Comparison of ENCODE assay signal across 9 mouse cellular contexts in genomic region chr5:97055511-97056068, GRCm38 (mm10). TPM values are rescaled to one million over a fixed set of nuclear protein-coding genes. Genes with fewer than 3 reads are reported as not detected.
DNase-seq lines count a peak whose midpoint lies in the region; ATAC-seq lines count a peak whose summit lies in the region.
"Had no signal": no experiment of that assay in that cellular context is flagged by ENCODE, and none has a peak within 500 bp of the region (broad histone marks: within the 10 kb centered on the region; RNA-seq: fewer than 3 reads in every experiment).

No protein-coding gene starts in this region.

- peaks cover 4% of the 10 kb centered on the region; the same call in 1 of the 2 replicates for H3K36me3 ChIP-seq in heart, embryonic 11.5 days (ENCODE audit: control insufficient read depth, insufficient read depth, low read length)

- no peak overlapping the region for H3K4me2 ChIP-seq in heart, embryonic 11.5 days
- H3K4me2 ChIP-seq: limb, embryonic 12.5 days had no signal

- no peaks in the 10 kb centered on the region for H3K27me3 ChIP-seq in heart, embryonic 11.5 days (ENCODE audit: control insufficient read depth, insufficient read depth, low read length)
- H3K27me3 ChIP-seq: limb, embryonic 12.5 days had no signal

- no peak for ATAC-seq in heart, embryonic 11.5 days (replicated peaks; ENCODE audit: insufficient number of reproducible peaks, low FRiP score, low TSS enrichment)

- H3K4me3 ChIP-seq in heart, embryonic 11.5 days (ENCODE audit: low read depth, low read length) = no peak overlapping the region
- H3K4me3 ChIP-seq: limb, embryonic 12.5 days had no signal

- H3K9ac ChIP-seq in heart, embryonic 11.5 days (ENCODE audit: low read depth, low read length) = no peak overlapping the region
- H3K9ac ChIP-seq: limb, embryonic 12.5 days had no signal

- no peaks in the 10 kb centered on the region for H3K9me3 ChIP-seq in heart, embryonic 11.5 days (replicated peaks; ENCODE audit: control insufficient read depth, low read length)
- H3K9me3 ChIP-seq: limb, embryonic 12.5 days had no signal

- WGBS in heart, embryonic 11.5 days (ENCODE audit: insufficient replicate concordance) = 16% methylated on average over 1 of the region's 1 CpGs

- H3K27ac ChIP-seq in heart, embryonic 11.5 days (ENCODE audit: low read depth, low read length) = no peak overlapping the region
- H3K27ac ChIP-seq: limb, embryonic 12.5 days had no signal

- no peaks in the 10 kb centered on the region for H3K4me1 ChIP-seq in heart, embryonic 11.5 days (ENCODE audit: control insufficient read depth, insufficient read depth, low read length)

- intact Hi-C loops in heart, postnatal 10 days (cut with DNase I) = loop anchor here (1.0 to 5.0 kb wide), 4 partner anchors 57 to 788 kb away; no protein-coding TSS in a partner anchor

- DNase-seq in heart, adult 11 months = peak; percentile 48
- DNase-seq in right cerebral cortex, adult 18-20 months = peak; percentile 35
- no peak for DNase-seq in right cerebral cortex, postnatal 36 days (ENCODE audit: low spot score in 2 of 2)
- DNase-seq in adipocyte (ENCODE audit: low spot score) = peak; percentile 83
- DNase-seq in heart, postnatal 10 days = peak; percentile 57 to 76
- DNase-seq in lung, postnatal 14 days = peak; percentile 61
- peak; percentile 39 for DNase-seq in yolk sac, embryonic 10.5 days (ENCODE audit: low spot score)

RNA-seq across cellular contexts. Expression of gene Paqr3, which starts 55.8 kb away (rescaled TPM):
- polyA plus RNA-seq in heart, embryonic 11.5 days (2014; fragmentation: Nextera tagmentation; extraction: Ambion mirVana) = 2.0 TPM in 2 replicates
- total RNA-seq in heart, postnatal 10 days (2021) = 1 to 10 TPM; 2.4 to 3.5 TPM

RNA-seq across cellular contexts. Expression of gene Bmp2k, which starts 58.1 kb away (rescaled TPM):
- 10.0 and 12.7 TPM in 2 replicates for polyA plus RNA-seq in heart, embryonic 11.5 days (2014; fragmentation: Nextera tagmentation; extraction: Ambion mirVana)
- 10 to 100 TPM; 16.2 to 16.6 TPM for total RNA-seq in heart, postnatal 10 days (2021)

Comparison
In these comparisons a context has a peak if more than half of its experiments do, and no peak if none do; other contexts are left out.
1. DNase-seq: peak in heart, adult 11 months (single experiment), right cerebral cortex, adult 18-20 months (single experiment), adipocyte (single experiment), heart, postnatal 10 days (2 of 2), lung, postnatal 14 days (single experiment) and yolk sac, embryonic 10.5 days (single experiment); none in right cerebral cortex, postnatal 36 days (0 of 2).